Mouse (Mus musculus): ENCODE data around the gene Ccdc88b.
"Not testable (repeated sequence)": the region's sequence is repeated elsewhere in the genome, so short reads cannot be mapped to it uniquely, and the experiment has no call there.

The Ccdc88b gene

DNA sequence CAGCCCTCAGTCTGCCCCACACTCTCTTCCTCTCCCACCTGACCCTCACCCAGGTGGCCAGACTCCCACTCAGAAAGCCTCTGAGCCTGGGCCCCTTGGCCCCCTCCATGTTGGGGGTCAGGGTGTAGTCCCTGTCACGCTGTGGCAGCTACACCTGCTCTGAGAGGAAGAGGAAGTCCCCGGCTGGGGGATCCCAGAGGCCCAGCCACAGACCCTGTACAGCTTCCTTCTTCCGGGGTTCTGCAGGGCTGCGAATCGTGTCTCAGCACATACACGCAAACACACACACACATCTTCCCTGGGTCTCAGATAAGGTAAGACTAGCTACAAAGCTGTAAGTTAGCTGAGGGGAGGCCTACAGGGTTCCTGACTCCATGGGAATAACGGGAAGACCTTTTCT is at the start of gene Ccdc88b:
Gene Ccdc88b, minus strand, starts transcription at position 181 of the 400 bp plus-strand sequence.
- peak; percentile 91 for DNase-seq (ENCODE audit: low read depth)

DNA sequence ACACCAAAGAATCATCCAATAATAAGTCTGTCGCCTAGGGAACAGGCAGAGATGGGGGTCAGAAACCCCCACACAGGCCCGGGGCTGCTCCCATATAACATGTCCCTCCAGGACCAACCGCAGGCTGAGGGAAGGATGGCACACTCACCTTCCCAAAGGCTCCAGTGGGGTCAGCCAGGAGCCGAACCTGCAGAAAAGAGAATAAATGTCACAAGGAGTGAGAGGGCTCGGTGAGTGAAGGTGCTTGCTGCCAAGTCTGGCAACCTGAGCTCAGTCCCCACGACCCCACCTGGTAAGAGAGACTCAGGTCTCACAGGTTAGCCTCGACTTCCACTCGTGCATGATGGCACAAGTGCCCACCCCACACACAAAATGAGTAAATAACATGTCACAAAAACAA is 49.1 kb upstream of the Ccdc88b start:
- no peak for DNase-seq (ENCODE audit: low read depth)

DNA sequence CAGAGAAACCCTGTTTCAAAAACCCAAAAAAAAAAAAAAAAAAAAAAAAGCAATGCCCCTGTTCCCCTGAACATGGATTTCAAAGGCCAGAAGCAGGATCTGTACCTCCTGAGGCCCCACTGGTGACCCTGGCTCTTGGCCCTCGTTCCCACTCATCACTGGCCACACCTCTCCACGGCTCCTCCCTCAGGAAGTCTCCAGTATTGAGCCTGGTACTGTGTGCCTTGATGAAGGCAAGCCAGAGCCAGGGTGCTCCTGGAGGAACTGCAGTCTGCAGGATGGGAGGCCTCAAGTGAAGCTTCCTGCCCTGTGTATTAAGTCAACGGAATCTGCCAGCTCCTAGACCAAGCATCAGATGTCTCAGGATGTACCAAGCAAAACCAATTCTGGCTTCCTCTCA is 48.2 kb upstream of the Ccdc88b start:
- no peak for DNase-seq (ENCODE audit: low read depth)

DNA sequence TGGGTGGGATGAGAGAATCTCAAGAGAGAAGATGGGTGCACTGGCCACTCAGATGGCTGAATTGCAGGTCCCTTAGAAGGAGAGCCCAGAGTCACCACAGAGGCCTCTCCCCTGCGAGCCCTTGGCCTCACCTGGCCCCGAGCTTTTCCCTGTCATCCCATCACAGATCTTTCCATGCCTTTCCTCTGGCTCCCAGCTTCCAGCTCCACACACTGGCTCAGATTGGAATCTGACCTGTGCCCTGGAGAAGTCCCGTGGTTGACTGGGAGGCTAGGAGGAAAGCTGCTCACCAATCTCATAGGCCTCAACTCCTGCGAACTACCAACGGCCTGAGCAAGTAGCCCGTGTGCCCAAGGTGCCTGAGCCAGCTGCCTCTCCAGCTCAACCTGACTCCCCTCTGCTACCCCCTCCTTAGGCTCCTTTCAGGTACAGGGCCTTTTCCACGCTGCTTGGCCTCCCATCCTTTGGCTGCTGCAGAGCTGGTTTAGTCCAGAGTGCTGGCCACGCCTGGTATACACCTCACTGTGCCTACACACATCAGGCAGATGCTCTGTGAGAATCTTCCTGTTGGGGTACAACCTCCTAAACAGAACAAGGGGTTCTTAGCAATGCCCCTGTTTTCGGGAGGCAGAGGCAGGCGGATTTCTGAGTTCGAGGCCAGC is 47.6 kb upstream of the Ccdc88b start:
- no peak for DNase-seq (ENCODE audit: low read depth)

DNA sequence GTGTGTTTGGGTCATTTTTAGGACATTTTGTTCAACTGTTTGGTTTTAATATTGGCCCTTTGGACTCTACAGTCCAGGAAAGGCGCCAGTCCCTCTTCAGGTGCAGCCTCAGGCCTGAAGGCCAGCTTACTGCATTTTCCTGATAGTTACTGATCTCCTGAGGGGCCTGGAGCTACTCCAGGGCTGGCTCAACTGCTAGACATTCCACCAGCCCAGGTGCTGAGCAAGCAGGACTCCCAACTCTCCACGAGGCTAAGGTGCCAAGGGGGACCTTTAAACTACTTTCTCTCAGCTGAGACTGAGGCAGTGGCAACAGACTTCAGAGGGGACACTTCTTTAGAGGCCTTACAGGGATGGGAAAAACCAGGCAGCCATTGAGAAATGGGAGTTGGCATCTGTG is 46.8 kb upstream of the Ccdc88b start:
- no peak for DNase-seq (ENCODE audit: low read depth)

DNA sequence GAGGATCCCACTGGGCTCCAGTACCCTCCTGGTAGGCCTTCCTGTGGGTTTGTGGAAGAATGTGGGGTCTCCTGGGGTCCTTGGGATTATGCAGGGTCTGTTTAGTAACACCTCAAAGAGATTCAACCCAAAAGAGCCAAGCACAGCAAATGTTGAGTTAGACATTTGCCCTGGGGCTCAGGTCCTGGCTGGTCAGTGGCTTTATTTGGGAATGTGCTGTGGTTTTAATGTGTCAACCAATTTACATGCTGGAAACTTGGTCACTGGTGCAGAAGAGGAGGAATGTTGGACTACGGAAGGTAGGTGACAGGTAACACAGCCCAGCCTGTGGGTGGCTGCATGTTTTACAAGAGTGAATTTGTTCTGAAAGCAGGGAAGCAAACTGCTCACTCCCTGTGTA is 45.0 kb upstream of the Ccdc88b start:
- DNase-seq (ENCODE audit: low read depth): no peak

DNA sequence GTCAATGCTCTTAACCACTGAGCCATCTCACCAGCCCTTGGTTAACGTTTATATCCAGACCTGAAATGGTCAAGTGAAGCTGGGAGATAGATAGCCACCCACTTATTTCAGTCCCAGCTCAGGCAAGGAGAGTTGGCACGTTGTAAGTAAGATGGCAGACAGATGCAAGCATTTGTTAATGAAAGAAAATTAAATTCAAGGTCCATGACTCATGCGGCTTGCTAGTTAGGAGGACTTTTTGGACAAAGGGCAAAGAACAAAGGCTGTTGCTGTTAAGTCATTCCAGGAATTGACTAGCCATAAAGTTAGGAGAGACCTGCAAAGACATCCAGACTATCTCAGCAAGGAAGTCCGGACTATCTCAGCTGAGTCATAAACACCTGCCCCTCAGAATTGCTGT is 41.6 kb upstream of the Ccdc88b start:
- no peak for DNase-seq (ENCODE audit: low read depth)

DNA sequence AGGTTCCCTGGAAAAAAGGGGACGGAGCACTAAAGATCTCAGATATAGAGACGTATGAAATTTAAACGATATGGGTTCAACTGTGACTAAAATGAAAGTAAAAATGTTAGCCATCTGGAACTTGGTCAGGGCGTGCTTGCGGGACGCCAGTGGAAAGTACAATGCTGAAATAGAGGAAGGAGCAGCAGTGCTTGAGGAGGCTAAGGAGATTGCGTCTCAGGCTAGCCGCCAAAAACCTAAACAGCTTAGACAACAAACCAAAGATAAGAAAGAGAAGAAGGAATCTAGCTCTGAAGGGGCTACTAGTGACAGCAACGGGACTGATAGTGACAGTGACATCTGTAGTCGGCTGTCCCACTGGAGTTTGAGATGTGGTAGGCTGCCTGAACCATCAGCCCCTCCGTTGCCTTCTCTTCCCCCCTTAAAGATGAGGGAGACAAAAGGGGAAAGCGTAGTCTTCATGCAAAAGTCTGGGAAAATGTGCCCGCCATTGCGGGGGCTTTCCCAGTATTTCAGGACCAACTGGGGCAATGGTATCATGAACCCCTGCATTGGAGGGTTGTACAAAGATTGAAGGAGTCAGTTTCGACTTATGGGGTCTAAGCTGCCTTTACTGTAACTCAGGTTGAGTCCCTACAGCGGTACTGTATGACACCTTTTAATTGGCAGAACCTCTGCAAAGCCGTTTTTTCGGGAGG is 37.7 kb upstream of the Ccdc88b start:
- DNase-seq (ENCODE audit: low read depth): not testable (repeated sequence)

DNA sequence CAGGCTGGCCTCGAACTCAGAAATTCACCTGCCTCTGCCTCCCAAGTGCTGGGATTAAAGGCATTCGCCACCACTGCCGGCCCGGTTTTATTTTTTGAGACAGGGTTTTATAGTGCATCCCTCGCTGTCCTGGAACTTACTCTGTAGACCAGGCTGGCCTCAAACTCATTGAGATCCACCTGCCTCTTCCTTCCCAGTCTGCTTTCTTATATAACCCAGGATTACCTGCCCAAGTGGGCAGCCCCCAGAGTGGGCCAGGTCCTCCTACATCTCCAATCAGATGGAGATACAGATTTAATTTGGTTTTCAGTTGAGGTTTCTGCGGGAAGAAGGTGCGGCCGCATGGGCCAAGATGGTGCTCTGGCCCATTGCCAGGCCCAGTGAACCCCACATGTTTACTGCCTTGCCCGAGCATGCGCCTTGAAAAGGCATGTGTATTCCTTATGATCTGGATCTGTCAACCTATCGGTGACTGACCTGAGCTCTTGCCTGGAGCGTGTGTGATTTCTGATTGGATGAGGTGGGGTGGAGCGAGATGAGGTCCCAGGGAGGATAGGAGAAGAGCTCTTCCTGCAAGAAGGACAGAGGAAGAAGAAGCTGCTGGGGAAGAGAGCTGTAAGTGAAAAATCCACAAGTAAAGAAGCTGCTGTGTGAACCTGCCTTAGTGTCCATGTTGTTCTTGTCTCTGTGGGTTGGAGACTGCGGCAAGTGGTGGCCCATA is 35.9 kb upstream of the Ccdc88b start:
- no peak for DNase-seq (ENCODE audit: low read depth)

DNA sequence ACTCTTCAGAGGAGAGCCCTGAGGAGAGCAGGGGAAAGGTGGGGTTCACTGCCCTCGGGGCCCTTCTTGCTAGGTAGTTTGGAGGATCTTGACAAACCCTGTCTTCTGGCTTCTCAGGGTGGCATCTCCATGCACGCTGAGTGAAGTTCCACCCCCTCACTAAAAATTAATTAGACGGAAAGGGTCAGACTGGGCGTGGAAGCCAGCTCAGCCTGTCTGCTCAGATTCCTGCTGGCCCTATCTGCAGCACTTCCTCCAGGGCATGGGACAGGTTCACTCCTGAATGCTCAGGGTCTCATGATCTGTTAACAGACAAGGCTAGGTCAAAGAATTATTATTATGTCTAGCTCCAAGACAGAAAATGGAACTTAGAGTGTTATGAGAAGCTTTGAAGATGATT is 34.5 kb upstream of the Ccdc88b start:
- DNase-seq (ENCODE audit: low read depth): no peak

DNA sequence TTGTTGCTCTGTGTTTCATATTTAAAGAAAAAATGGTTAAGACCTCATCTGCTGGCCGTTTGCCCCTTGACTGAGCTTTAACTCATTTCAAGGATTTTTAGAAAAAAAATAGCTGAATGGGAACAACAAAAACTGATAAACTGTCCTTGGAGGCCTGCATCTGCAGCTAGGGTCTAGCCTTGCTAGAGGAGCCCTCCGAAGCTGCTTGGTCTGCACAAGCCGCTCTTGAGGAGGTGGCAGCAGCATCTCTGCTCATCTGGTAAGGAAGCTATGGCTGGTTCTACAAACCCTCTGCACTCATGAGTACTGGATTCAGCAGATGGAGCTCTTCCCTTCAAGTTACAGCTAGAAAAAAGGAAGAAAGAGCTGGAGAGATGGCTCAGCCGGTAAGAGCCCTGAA is 20.0 kb upstream of the Ccdc88b start:
- no peak for DNase-seq (ENCODE audit: low read depth)

DNA sequence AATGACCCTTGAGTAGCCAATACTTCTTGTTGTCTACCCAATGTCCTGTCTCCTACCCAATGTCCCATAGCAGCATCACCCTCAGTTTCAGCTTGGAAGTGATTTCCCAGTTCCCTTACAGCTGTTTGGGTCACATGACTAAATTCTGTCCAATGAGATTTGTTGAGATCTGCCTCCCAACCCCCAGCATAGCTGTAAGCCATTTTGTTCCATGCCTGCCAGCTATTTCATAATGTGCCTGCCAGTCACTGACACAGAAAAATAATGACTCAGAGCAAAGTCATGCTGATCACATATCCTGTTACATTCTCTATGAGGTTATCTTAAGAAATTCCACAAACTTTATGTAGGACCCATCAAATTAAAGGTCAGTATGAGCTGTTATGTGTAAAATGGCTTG is 18.8 kb upstream of the Ccdc88b start:
- DNase-seq (ENCODE audit: low read depth): no peak

DNA sequence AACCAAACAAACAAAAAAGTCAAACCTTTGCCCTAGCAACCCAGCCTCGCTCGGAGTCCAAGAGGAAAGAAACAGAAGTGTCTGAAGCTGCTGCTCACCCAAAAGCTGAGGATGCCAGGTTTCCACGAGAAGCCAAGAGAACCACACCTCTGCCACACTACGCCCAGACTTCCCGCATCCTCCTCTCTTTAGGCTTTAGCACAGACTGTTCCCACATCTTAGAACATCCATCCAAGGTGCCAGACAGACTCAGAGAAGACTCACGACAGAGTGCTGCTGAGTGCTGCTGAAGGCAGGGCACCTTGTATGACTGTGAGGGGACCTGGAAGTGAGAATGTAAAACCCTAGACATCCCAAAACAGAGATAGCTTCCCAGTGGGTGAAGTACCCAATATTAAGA is 17.8 kb upstream of the Ccdc88b start:
- DNase-seq (ENCODE audit: low read depth): no peak

DNA sequence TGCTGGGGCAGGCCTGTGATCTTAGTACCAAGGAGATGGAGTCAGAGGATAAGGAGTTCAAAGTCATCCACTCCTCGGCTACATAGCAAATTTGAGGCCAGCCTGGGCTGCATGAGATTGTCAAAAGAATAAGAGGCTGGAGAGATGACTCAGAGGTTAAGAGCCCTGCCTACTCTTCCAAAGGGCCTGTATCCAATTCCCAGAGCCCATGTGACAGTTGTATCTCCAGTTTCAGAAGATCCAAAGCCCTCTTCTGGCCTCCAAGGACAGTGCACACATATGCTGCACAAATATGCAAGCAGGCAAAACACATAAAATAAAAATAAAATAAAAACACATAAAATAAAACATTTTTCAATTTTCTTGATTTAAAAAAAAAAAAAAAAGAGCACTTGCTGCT is 16.2 kb upstream of the Ccdc88b start:
- no peak for DNase-seq (ENCODE audit: low read depth)

DNA sequence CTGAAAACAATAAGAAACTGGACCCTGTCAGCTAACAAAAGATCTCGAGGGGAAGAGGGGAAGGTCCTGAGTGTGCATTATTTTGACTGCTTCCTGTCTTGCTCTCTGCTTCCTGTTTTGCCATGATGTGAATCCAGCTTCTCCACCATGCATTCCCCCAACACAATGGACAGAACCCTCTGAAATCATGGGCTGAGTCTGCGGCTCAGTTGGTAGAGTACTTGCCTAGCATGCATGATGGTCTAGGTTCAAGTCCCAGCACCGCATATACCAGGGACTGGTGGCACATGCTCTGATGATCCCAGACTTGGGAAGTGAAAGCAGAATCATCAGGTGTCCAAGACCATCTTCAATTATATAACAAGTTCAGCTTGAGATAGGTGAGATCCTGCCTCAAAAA is 14.7 kb upstream of the Ccdc88b start:
- no peak for DNase-seq (ENCODE audit: low read depth)

DNA sequence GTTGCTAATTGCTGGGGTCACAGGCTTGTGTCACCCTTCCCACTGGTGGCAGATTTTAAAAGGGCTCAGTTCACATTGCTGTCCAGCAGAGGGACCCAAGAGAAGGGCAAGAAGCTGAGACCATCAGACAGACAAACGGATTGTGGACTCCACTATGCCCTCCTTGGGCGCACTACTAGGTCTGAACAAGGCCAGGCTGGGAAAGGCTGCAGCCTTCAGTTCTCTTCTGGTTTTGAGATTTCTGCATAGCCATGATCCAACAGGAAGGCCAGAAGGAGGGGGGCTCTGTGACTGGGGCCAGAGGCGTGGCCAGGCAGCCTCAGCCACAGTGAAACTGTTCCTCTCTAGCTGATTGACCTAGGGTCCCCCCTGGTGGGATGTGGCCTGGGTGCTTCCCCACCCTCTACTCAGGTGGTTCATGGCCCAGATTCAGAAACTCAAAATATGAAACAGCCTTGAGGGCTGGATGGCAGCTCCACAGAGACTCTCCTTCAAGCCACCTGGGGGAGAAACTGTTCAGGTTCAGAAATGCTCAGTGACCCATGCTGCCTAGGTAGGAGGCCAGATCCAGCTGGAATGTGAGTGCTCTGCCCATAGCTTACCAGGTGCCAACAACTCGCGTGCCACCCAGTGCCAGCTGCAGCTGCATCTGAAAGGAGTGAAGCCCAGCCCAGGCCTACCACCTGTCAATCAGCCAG is 13.7 kb upstream of the Ccdc88b start:
- peak; percentile 76 for DNase-seq (ENCODE audit: low read depth)

DNA sequence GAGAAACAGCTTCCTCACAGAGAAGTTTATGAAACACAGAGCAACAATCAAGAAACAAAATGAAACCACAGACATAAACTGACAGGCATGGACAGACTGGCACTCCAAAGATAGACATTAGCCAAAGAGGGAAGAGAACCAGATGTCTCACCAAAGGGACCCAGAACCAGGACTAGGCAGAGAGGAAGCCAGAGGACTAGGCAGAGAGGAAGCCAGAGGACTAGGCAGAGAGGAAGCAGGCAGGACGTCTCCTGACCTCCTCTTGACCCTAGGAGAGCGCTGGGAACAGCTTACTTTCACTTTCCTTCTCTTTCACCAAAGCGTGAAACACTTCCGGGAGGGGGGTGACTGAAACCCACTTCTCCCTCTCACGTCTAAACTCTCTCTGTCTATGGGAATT is 11.3 kb upstream of the Ccdc88b start:
- peak; percentile 80 for DNase-seq (ENCODE audit: low read depth)

DNA sequence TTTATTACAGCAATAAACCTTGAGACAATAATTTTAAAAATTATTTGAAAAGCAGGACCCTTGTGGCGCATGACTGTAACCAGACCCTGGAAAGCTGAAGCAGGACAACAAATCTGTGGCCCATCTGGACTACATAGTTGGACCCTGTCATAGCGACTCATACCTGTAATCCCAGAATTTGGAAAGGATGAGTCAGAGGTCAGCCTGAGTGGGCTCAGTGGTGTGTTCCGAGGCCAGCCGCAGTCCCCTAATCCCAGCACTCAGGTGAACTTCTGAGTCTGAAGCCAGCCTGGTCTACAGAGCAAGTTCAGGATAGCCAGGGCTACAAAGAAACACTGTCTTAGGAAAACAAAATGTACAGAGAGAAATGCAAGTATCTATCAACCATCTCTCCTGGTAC is 3.4 kb upstream of the Ccdc88b start:
- no peak for DNase-seq (ENCODE audit: low read depth)

DNA sequence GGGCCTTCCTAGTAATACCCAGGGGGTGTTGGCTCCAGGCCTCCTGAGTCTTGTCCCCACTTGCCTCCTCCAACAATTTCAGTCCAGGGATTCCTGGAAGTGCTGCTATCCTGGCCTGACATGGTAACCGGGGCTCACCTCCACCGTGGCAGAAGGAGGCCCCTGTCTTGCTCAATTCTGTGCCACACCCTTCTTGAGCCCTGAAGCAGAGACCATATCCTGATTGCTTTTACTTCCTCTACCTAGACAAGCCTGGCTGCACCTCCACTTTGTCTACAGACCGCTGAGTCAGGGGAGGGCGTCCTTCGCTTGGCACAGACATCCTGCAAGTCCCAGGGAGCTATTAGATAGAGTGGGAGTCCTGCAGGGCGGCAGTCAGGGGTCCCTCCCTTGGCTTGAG is 2.7 kb upstream of the Ccdc88b start:
- DNase-seq (ENCODE audit: low read depth): no peak

DNA sequence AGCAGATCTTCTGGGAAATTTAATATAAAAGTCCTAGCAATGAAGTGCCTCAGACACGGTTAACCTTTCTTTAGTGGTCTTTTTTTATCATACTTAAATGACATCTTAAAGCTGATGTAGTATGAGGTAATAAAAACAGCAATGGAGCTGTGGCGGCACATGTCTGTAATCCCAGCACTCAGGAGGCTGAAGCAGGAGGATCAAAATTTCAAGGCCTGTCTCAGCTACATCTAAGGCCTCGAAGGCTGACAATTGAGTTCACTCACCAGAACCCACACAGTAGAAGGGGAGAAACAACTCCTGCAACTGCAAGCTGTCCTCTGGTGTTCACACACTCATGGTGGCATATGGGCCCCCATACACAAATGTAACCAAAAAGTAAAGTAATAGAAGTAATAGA is 2.0 kb upstream of the Ccdc88b start:
- DNase-seq (ENCODE audit: low read depth): no peak

DNA sequence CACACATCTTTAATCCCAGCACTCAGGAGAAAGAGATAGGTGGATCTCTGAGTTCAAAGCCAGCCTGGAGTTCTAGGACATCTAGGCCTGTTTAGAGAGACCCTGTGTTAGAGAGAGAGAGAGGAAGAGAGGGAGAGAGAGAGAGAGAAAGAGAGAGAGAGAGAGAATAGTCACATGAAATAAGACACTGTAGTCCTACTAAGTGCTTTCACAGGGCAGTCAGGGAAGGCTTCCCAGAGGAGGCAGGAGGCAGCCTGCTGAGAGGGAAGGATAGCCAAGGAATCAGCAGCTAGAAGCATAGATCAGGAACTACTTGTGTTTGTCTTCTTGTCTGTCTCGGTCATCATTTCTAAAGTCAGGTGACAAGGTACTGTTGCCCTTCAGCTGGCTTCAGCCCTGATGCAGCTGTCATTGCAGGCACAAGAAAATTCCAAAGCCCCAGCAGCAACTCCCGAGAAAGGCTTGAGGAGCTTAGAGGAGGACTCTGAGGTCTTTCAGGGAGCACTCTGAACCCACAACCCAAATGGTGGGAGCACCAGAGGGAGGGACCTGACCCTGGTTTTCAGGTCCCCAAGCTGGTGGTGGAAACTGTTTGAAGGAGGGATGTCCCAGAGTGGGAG is 1.1 kb upstream of the Ccdc88b start:
- DNase-seq (ENCODE audit: low read depth): no peak

DNA sequence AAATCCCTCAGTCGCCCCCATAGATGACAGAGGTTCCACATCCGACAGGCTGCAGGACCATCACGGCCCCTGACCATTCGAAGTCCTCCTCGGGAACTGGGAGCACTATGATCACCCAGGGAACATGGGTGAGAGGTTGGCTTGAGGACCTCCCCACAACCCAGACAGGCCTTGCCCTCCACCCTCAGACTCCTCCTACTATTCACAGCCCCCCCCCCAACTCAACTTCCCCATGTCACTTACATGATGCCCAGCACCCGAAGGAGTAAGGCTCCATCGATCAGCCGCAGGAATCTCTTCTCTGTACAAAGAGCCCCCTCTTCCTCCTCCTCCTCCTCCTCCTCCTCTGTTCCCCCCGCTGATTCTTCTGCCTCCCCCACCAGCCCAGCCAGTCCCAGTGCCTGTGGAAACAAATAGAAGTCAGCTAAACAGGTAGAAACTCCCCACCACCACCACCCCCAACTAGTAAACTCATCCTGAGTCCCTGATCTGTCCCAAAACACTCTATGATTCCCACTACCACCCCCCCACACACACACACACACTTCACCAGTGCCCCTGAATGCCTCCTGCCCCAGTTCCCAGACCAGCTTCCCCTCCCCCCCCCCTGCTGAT is 513 bp downstream of the Ccdc88b start:
- peak; percentile 53 for DNase-seq (ENCODE audit: low read depth)

Data from induced T-regulatory cell, adult 2 months (primary cell).